Mouse (Mus musculus) lung, embryonic 15.5 days (tissue): ENCODE measurements around the gene Coro1a. TPM values are rescaled to one million over a fixed set of nuclear protein-coding genes. Genes with fewer than 3 reads are reported as not detected.
A peak's percentile ranks its signal among the peaks of the same experiment; 100 is the strongest.

ENCODE experiments used
- ATAC-seq: fragments of 200-750 bp; cut with Nextera tagmentation; 2 replicates; pipeline ENCODE4 v1.8.0; 2017; ENCODE audit warnings: moderate number of reproducible peaks, borderline replicate concordance; ENCODE audit not compliant: low FRiP score, low TSS enrichment; ENCODE audit errors: extremely low read depth
- H3K27ac ChIP-seq: fragments of 300-500 bp; sonication (generic); 2 replicates; pipeline ENCODE4 v1.5.1; 2015; ENCODE audit warnings: moderate library complexity, mild to moderate bottlenecking, inconsistent platforms
- H3K27me3 ChIP-seq: fragments of 300-500 bp; sonication (generic); 2 replicates; pipeline ENCODE4 v1.6.1; 2015; ENCODE audit warnings: inconsistent platforms
- H3K36me3 ChIP-seq: fragments of 300-500 bp; sonication (generic); 2 replicates; pipeline ENCODE4 v1.6.1; 2015; ENCODE audit warnings: inconsistent platforms
- H3K4me1 ChIP-seq: fragments of 300-500 bp; sonication (generic); 2 replicates; pipeline ENCODE4 v1.6.1; 2015; ENCODE audit warnings: inconsistent platforms
- H3K4me2 ChIP-seq: fragments of 300-500 bp; sonication (generic); 2 replicates; pipeline ENCODE4 v1.6.1; 2015; ENCODE audit warnings: inconsistent platforms, mild to moderate bottlenecking, moderate library complexity
- H3K4me3 ChIP-seq: fragments of 300-500 bp; sonication (generic); 2 replicates; pipeline ENCODE4 v1.5.1; 2015; ENCODE audit warnings: mild to moderate bottlenecking, inconsistent platforms
- H3K9ac ChIP-seq: fragments of 300-500 bp; sonication (generic); 2 replicates; pipeline ENCODE4 v1.6.1; 2015; ENCODE audit warnings: inconsistent platforms
- H3K9me3 ChIP-seq: fragments of 300-500 bp; sonication (generic); 2 replicates; pipeline ENCODE4 v1.6.1; 2016; ENCODE audit warnings: inconsistent platforms
- WGBS: fragments of 180-500 bp; shearing (Covaris S2); methylation state at CpG from one replicate; pipeline ENCODE4 v1.1.7; 2015; 5-methylcytosine and 5-hydroxymethylcytosine counted together
- polyA plus RNA-seq: library from polyadenylated mRNA; unstranded; fragments of >200 nt; fragmentation: Nextera tagmentation; extraction: Ambion mirVana; gene quantifications from 2 replicates; pipeline ENCODE4 v1.2.1, GENCODE M21; 2015

Gene Coro1a
- polyA plus RNA-seq, 1 experiment from 2014 or later = 58.1 TPM

GRCm38 (mm10) chr7:126704121-126704980 lies 3.2 kb downstream of the Coro1a start:
- Histone ChIP-seq H3K9me3 (no peaks in the 10 kb centered on the region), H3K27me3 (peaks cover 31% of the 10 kb centered on the region), H3K4me2 (peak overlapping the region; percentile 78), H3K36me3 (no peaks in the 10 kb centered on the region), H3K9ac (peak overlapping the region; percentile 29), H3K4me3 (peak overlapping the region; percentile 43), H3K27ac (no peak overlapping the region), H3K4me1 (peaks cover 22% of the 10 kb centered on the region)
- peak; percentile 72 for ATAC-seq
- 3% methylated on average over 39 of the region's 39 CpGs for WGBS

GRCm38 (mm10) chr7:126703757-126704077 lies 3.9 kb downstream of the Coro1a start:
- no peak for ATAC-seq
- H3K9ac ChIP-seq = no peak overlapping the region
- H3K4me3 ChIP-seq = peak overlapping the region; percentile 43
- H3K4me2 ChIP-seq = peak overlapping the region; percentile 78
- WGBS = 19% methylated on average over 7 of the region's 7 CpGs
- H3K27me3 ChIP-seq = peaks cover 31% of the 10 kb centered on the region
- H3K9me3 ChIP-seq = no peaks in the 10 kb centered on the region
- 0 out of 2 replicates have a peak, but pooled peaks cover 2% of the 10 kb centered on the region for H3K36me3 ChIP-seq
- peaks cover 22% of the 10 kb centered on the region for H3K4me1 ChIP-seq
- 0 out of 2 replicates have a peak overlapping the region, but pooled peaks have one; percentile 15 for H3K27ac ChIP-seq

- Histone ChIP-seq H3K9ac (no peak overlapping the region), H3K27ac (0 out of 2 replicates have a peak overlapping the region, but pooled peaks have one; percentile 15), H3K4me1 (peaks cover 22% of the 10 kb centered on the region), H3K9me3 (no peaks in the 10 kb centered on the region), H3K4me3 (peak overlapping the region; percentile 43; the same call in 1 of the 2 replicates), H3K27me3 (peaks cover 31% of the 10 kb centered on the region), H3K36me3 (0 out of 2 replicates have a peak, but pooled peaks cover 3% of the 10 kb centered on the region), H3K4me2 (no peak overlapping the region; the same call in 1 of the 2 replicates)
- ATAC-seq = no peak
- 65% methylated on average over 12 of the region's 12 CpGs for WGBS
Observed at GRCm38 (mm10) chr7:126702861-126703756, 4.5 kb downstream of the Coro1a start.

- WGBS = 67% methylated on average over 6 of the region's 6 CpGs
Observed at GRCm38 (mm10) chr7:126702358-126702757, 5.2 kb downstream of the Coro1a start.

GRCm38 (mm10) chr7:126701559-126702357 lies 5.8 kb downstream of the Coro1a start:
- Histone ChIP-seq H3K4me1 (peaks cover 28% of the 10 kb centered on the region), H3K27me3 (peaks cover 31% of the 10 kb centered on the region), H3K9ac (no peak overlapping the region), H3K36me3 (0 out of 2 replicates have a peak, but pooled peaks cover 3% of the 10 kb centered on the region), H3K4me2 (peak overlapping the region; percentile 38; the same call in 1 of the 2 replicates), H3K9me3 (no peaks in the 10 kb centered on the region), H3K4me3 (no peak overlapping the region), H3K27ac (no peak overlapping the region)
- 54% methylated on average over 24 of the region's 24 CpGs for WGBS
- ATAC-seq = no peak

More at GRCm38 (mm10) chr7:126702358-126702757, 5.2 kb downstream of the Coro1a start:
- Histone ChIP-seq H3K4me1 (peaks cover 22% of the 10 kb centered on the region), H3K36me3 (0 out of 2 replicates have a peak, but pooled peaks cover 3% of the 10 kb centered on the region), H3K27ac (no peak overlapping the region), H3K9me3 (no peaks in the 10 kb centered on the region), H3K4me3 (no peak overlapping the region), H3K9ac (no peak overlapping the region), H3K4me2 (no peak overlapping the region), H3K27me3 (peaks cover 31% of the 10 kb centered on the region)
- ATAC-seq = no peak

GRCm38 (mm10) chr7:126701070-126701469 lies 6.5 kb downstream of the Coro1a start:
- peak; percentile 62 for ATAC-seq
- Histone ChIP-seq H3K36me3 (0 out of 2 replicates have a peak, but pooled peaks cover 3% of the 10 kb centered on the region), H3K27me3 (peaks cover 31% of the 10 kb centered on the region), H3K9ac (no peak overlapping the region), H3K27ac (no peak overlapping the region), H3K9me3 (no peaks in the 10 kb centered on the region), H3K4me3 (no peak overlapping the region), H3K4me2 (peak overlapping the region; percentile 38; the same call in 1 of the 2 replicates), H3K4me1 (peaks cover 33% of the 10 kb centered on the region)
- 3% methylated on average over 11 of the region's 11 CpGs for WGBS

GRCm38 (mm10) chr7:126700063-126701015 lies 7.2 kb downstream of the Coro1a start:
- Histone ChIP-seq H3K9me3 (no peaks in the 10 kb centered on the region), H3K27me3 (peaks cover 24% of the 10 kb centered on the region), H3K4me1 (peaks cover 33% of the 10 kb centered on the region), H3K36me3 (0 out of 2 replicates have a peak, but pooled peaks cover 3% of the 10 kb centered on the region), H3K27ac (no peak overlapping the region), H3K4me3 (no peak overlapping the region), H3K4me2 (no peak overlapping the region), H3K9ac (no peak overlapping the region)
- ATAC-seq = no peak; the same call in 1 of the 2 replicates
- 76% methylated on average over 25 of the region's 25 CpGs for WGBS

- H3K4me2 ChIP-seq = no peak overlapping the region
- H3K4me3 ChIP-seq = no peak overlapping the region
- H3K27me3 ChIP-seq = 0 out of 2 replicates have a peak, but pooled peaks cover 1% of the 10 kb centered on the region
- H3K27ac ChIP-seq = no peak overlapping the region
- H3K9ac ChIP-seq = no peak overlapping the region
- peaks cover 35% of the 10 kb centered on the region for H3K4me1 ChIP-seq
- no peaks in the 10 kb centered on the region for H3K9me3 ChIP-seq
- 0 out of 2 replicates have a peak, but pooled peaks cover 3% of the 10 kb centered on the region for H3K36me3 ChIP-seq
- 89% methylated on average over 8 of the region's 8 CpGs for WGBS
- no peak for ATAC-seq
Observed at GRCm38 (mm10) chr7:126697838-126698237, 9.7 kb downstream of the Coro1a start.

- Histone ChIP-seq H3K4me2 (peak overlapping the region; percentile 93), H3K9ac (peak overlapping the region; percentile 84; the same call in 1 of the 2 replicates), H3K36me3 (0 out of 2 replicates have a peak, but pooled peaks cover 10% of the 10 kb centered on the region), H3K4me1 (peaks cover 35% of the 10 kb centered on the region), H3K4me3 (peak overlapping the region; percentile 87), H3K27me3 (no peaks in the 10 kb centered on the region), H3K27ac (no peak overlapping the region), H3K9me3 (no peaks in the 10 kb centered on the region)
- ATAC-seq = no peak
- WGBS = 72% methylated on average over 3 of the region's 3 CpGs
Observed at GRCm38 (mm10) chr7:126696886-126697285, 10.7 kb downstream of the Coro1a start.

- peak overlapping the region; percentile 48; the same call in 1 of the 2 replicates for H3K27ac ChIP-seq
- H3K4me1 ChIP-seq = peaks cover 33% of the 10 kb centered on the region
- H3K4me2 ChIP-seq = peak overlapping the region; percentile 93
- H3K36me3 ChIP-seq = peaks cover 14% of the 10 kb centered on the region; the same call in 1 of the 2 replicates
- peak; percentile 1; the same call in 1 of the 2 replicates for ATAC-seq
- peak overlapping the region; percentile 87 for H3K4me3 ChIP-seq
- no peaks in the 10 kb centered on the region for H3K27me3 ChIP-seq
- H3K9me3 ChIP-seq = no peaks in the 10 kb centered on the region
- H3K9ac ChIP-seq = peak overlapping the region; percentile 84
- 3% methylated on average over 17 of the region's 17 CpGs for WGBS
Observed at GRCm38 (mm10) chr7:126696303-126696702, 11.3 kb downstream of the Coro1a start.
